Mouse (Mus musculus) cerebellum, adult 9-10 months (tissue): Measurements from ENCODE around the gene Hspb1.

Experiments
- DNase-seq: peaks from one replicate; pipeline ENCODE4 v3.0.0; 2022

Gene Hspb1

DNA sequence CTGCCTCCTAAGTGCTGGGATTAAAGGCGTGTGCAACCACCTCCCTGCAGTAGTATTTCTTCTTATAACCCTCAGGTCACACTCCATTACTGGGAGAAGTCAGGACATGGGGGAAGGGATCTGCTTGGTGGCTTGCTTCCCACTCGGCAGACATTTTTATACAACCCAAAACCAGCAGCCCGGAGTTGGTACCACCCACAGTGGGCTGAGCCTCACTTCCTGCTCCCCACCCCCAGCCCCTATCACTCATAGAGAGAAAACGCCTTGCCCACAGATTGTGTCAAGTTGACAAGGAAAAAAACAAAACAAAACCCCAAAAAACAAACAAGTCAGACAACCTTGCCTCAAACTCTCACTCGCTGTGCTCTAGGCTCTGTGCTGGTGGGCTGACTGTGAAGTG lies 25.5 kb downstream of the Hspb1 start:
- DNase-seq = no peak

DNA sequence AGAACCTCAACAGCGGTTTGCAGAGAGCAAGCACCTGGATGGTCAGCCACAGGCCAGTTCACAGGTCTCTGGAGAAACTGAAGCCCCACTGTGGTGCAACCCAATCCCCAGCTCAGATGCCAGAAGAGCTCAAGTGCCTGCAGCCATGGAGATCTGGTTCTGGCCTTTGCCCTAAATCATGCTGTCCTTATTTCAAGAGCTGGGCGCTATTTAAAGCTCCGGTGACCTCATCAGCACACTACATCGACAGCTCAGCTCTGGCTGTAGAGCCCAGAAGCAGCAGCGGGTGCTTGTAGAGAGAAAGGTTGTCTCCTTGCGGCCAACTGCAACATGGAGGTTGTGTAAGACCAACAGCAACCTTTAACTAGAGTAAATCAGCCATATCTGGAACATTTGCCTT lies 26.4 kb downstream of the Hspb1 start:
- DNase-seq = peak; percentile 75

DNA sequence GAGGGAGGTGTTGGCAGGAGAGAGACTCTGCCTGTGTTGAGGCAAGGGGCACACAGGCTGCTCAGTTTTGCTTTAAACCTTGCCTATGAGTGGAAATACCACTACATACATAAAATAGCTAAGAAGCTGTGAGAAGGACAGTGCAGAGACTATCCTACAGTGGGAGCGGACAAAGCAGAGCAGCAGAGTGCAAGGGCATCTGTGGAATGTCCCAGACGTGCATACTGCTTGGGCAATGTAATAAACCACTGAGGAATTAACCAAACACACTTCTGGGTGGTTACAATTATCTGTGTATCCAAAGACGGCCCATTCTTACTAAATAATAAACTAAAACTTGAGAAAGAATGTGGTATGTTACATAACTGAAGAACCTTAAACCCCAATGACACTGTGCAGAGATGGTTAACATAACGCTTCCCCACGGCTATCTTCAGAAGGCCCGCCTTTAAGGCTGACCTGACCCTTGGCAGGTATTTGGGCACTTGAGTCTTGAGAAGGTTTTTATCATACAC lies 28.4 kb downstream of the Hspb1 start:
- no peak for DNase-seq

DNA sequence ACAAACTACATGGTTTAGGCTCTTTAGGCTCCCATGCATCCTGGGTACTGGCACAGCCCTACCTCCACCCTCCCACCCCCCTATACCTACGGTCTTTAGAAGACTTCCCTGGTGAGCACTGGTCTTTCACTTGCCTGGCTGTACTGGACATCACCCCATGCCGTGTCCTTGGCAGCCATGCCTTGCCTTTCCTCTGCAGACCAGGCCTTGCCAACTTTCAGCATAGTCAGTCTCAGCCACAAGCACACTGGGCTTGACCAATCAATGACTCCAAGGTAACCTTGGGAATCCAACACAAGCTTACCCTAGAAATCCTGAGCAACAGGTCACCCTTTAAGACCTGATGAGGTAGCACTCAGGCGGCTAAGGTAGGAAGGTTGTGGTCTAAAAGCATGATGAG lies 28.9 kb downstream of the Hspb1 start:
- peak; percentile 80 for DNase-seq

DNA sequence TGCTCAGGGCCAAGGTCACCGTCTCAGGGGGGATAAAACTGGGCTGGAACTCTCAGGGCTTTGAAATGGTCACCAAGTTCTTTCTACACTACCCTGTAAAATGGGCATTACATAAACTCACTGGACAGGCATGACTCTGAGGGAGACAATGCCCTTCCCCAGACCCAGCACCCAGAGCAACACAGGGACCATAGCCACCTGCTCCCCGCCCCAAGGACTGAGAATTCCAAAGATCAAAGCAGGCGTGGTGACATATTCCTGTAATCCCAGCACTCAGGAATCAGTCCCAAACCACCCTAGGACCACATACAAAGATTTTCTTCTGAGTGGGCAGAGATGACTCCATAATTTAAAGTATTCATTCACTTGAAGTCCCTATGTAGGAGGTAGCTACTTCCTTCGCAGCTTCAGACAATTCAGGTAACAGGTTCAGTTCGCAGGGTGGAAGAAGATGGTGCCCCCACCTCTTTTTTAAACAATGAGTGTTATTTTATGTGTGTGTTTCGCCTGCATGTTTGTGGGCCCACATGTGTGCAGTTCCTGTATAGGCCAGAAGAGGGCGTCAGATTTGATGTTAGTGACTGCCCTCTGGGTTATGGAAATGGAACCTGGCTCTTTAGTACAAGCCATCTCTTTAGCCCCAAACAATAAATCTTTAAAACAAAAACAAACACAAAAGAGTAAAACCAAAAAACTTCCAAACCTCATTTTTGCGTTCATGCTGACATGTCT lies 29.8 kb downstream of the Hspb1 start:
- DNase-seq = no peak

DNA sequence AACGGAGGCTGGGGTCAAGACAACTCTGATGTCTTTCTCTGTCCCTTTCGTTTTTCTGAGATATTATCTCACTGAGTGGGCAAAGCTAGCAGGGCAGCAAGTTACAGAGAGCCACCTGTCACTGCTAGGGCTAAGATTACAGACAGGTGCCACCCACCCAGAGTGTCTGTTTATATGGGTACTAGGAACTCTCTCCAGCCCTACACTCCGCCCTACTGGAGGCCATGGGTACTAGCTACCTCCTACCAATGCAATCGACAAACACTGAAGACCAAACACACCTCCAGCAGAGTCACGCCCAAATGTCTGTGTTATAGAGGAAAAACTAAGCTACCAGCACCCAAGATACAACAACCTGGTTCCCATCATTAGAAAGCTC lies 30.3 kb downstream of the Hspb1 start:
- DNase-seq = no peak

DNA sequence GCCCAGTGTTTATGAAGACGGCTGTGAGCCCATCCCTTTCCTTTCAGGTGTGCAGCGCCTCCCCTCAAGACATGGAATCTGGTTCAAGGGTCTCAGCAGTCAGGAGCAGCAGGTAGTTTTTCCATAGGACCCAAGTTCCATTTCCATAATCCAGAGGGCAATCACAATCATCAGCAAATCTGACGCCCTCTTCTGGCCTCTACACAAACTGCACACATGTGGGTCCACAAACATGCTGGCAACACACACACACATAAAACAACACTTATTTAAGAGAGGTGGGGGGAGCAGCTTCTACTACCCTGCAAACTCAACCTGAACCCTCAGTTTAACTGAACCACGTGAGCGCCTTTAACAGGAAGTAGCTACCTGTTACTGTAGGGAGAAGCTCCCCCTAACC lies 30.9 kb downstream of the Hspb1 start:
- DNase-seq = no peak

DNA sequence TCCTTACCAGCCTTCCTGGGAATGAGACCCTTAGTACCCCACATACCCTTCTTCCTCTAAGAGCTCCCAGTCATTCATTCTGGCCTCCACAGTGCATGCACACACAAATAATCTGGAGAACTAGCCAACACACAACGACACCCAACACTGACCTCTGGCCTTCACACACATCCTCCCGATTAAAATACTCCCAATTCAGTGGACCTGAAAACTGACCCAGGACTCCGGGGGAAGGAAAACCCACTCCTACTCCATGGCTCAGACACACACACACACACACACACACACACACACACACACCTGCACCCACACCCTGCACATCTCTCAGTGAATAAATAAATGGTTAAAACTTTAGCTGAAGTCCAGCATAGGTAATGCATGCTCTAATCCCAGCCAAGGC lies 32.2 kb downstream of the Hspb1 start:
- DNase-seq = no peak

DNA sequence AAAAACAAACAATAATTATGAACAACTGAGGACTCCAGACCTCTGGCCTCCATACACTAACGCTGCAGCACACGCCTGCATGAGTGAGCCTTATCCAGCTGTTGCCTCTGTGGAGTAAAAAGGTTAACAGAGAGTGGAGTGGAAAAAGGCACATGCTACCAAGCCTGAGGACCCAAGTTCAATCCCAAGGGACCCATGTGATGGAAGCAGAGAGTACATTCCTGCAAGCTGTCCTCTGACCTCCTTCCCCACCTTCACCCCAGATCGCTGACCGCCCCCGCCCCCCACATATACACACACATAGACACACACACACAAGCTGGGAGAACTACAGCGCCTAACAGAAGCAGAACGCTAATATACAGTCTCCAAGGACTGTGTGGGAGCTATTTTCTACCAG lies 36.2 kb downstream of the Hspb1 start:
- DNase-seq = no peak

DNA sequence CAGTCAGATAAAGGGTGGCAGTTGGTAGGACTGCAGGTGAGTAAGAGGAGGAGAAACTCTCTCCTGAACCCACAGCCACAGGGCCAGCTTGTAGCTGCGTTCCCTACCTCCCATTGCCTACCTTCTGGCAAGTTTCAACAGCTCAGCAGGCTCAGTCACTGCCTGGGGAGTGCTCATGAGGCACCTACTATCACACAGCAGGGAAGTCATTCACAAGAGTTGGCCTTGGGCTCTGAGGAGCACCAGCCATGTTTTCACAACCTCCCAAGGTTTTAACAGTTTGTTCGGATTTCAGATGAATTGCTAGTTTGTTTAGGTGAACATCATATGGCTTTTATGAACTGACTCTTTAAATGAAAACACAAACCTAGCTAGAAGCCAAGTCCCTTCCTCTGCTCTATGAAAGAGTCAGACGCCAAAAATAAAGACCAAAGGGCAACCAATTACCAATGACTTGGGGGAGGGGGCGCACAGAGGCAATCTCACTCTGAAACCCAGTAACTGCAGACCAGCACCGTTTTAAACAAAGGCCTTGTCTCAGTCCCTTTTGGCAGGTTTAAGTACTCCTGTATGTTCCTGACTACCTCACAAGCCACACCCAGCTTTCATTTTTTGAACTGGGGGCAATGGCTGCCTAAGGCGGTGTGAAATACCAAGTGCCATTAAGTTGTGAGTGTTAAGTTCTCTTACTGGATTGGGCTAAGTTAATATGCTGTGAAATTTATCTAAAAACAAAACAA lies 42.1 kb downstream of the Hspb1 start:
- DNase-seq = no peak

DNA sequence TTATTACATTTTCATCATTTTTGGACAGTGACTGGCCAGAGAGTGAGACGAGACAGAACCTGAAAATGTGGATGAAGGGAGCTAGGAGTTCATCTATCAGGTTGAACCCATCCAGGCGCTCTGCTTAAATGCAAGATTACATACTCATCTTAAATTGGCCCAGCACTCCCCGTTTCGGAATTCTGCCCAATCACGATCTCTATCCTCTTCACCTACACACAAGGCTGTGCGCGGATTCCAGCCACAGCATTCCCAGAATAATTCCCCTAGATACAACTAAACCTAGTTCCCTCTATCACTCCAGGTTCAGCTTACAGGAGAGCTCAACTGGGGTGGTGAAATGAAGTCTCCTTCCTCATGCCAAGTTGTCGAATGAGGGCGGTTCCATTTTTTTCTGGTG lies 43.8 kb downstream of the Hspb1 start:
- DNase-seq = no peak

DNA sequence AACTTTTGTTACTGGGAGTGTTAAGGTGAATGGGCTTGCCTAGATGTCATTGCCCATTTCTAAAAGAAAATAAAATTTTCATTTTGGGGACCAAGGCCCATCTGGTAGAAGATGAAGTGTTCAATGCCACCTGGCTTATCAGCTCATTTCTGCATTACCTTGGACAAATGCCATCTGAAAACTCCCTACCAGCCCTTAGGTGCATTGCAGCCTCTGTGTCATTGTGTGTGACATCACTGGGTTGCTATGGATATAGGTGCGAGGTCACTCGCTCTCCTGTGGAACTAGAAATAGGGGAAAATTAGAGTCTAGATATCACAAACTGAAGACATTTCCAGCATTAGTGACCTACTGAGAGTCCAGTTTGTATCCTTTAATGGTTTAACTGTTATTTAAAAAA lies 44.6 kb downstream of the Hspb1 start:
- DNase-seq = peak; percentile 77

DNA sequence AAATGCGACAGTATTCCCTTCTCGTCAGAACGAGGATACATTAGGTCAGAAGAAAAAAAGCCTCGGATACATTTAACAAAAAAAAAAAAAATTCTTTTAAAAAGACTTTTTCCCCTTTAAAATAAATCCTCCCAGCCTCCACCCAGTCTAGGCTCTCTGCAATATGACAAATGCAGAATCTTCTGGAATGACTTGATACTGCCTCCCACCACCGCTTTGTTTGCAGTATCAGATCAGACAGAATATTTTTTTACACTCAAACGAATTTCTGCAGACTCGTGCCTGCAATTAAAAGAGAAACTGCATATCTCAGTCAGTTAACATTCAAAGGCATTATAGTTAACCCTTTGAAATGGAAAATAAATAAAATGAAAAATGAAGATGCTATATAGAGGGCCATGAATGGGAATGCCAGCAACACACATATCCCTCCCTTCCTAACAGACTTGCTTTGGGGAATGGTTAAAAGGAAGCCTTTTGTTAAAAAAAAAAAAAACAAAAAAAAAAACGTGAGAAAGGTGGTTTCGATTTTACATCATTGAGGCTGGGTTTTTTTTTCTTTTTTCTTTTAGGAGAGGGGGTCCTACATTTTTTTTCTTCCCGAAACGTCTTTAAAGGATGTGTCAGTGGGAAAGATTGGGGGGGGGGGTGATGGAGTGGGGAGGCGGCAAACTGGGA lies 45.6 kb downstream of the Hspb1 start:
- no peak for DNase-seq

DNA sequence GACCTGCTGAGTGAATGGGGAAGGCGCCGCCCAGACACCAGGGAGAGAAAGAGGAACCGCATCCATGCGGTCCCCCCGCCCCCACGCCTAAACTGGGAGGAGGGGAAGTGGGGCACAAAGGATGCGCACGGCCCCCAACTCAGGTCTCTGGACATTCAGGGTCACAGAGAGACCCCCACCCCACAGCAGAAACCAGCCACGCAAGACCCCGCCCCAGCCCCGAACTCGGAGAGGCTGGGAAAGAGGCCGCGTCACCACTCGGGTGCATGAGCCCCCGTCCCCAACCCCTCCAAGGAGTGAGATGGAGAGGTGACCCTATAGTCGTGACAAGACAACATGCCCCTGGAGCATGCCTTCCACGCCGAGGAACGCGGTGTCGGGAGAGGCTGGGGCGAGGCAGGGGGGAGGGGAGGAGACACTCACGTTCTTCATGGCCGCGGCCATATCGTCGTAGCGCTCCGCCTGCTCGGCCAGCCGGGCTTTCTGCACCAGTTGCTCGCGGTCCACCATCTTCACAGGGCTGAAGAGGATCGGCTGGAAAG lies 46.3 kb downstream of the Hspb1 start:
- DNase-seq = peak; percentile 86

DNA sequence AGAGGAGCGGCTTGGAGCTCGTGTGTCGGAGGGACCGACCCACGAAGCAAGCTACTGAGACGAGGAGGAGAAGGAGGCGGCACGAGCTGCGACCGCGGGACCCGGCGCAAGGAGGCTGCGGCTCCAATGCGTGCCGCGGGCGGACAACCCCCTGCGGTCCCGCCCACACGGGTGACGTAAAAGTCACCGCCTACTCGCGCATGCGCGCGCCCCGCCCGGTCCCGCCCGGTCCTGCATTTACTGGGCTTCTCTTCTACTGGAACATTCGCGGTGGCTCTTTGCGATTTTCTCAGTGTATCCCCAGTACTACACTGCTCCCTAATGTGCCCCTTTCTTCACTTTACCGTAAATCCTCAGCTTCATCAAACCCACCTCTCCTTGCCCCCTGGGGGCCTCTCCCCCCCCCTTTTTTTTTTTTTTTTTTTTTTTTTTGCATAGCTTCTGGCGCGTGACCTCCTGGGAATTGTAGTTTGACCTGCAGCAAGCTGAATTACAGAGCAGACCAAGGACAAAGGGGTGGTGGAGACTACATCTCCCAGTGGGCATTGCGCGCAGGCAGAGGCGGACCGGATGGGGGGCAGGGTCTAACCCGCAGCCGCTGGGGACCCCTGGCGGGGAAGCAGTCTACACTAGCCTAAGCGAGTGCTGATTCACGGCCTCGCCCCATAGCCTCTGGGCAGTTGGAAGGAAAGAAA lies 46.9 kb downstream of the Hspb1 start, which contains the start of gene Ywhag:
Gene Ywhag (minus strand): TSS at position 136 of the 695 bp plus-strand sequence.
- peak; percentile 97 for DNase-seq

DNA sequence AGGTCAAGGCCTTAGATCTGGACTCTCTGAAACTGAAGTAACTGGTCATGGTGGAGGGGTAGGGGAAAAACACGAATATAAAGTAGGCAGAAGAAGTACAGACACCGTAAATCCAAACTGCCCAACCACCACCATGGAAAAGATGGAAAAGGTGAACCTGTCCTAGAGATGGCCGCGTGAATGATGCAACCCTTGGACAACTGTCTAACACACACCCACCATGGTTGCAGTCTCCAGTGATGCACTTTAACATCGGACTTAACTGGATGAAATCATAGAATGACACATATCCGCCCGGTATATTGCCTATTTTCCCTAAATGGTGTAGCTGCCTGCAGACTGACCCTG lies 47.4 kb downstream of the Hspb1 start:
- DNase-seq = no peak

DNA sequence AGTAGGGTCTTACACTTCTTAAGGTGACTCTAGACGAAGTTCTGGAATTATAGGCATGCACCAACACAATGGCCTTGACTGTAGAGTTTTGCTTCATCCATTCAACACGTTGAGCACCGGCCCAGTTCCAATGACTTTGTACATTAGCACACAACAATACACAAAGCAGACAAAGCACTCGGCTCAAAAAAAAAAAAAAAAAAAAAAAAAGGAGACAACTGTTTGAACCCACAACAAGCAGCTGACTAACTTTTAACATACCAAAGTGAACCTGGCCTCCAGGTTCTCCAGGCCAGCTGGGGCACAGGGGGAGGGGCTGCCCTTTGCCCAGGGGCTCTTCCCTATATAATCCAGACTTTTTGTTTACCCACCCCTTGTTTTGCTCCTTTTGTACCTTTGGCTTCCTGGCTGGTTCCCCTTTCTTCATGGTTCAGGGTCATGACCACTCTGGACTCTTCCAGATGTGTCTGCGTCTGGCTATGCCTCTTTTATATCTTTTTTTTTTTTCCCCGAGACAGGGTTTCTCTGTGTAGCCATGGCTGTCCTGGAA lies 48.0 kb downstream of the Hspb1 start:
- DNase-seq = peak; percentile 67
